Mouse (Mus musculus): Measurements from ENCODE around the gene Car8.

DNA sequence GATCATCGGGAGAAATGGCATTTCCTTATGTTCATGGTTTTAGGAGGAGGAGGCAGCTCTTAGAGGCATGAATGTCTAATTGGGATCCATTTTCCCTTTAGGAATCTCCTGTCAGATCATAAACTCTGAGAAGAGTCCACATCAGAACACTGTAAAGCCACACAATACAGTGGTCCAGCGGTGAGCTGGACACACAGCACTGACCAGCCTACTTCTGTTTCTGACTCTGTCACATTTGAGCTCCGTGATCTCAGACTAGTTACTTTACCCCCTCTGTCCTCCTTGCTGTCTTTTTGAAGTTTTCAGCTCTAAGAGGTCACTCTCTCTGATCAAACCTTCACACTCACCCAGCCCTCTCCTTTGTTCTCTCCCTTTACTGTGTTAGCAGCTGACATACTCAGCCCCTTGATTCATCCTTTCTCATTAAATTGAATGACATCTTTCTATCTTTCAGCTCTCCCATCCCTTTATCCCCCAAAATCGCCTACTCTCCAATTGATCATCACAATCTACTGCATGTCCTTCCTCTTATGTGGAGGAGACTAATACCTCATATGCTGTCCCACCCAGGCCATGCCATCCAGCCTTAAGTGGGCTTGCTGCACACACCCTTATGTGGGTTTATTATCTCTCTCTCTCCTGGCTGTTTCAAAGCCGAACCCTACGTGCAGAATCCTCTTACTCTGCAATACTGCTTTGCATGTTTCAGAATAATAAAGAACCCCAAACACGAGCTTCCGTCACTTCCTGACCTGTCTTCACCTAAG is 51.7 kb downstream of the Car8 start:
- TF ChIP-seq CTCF (conservative IDR thresholded peaks at IDR 0.05; ENCODE audit: insufficient read depth, insufficient read length, low read depth, low read length): no peak
- no peak for TF ChIP-seq POLR2A (IDR thresholded peaks at IDR 0.05; ENCODE audit: low read depth, low read length)
